Mouse (Mus musculus): ENCODE results near the gene Taf9.

DNA sequence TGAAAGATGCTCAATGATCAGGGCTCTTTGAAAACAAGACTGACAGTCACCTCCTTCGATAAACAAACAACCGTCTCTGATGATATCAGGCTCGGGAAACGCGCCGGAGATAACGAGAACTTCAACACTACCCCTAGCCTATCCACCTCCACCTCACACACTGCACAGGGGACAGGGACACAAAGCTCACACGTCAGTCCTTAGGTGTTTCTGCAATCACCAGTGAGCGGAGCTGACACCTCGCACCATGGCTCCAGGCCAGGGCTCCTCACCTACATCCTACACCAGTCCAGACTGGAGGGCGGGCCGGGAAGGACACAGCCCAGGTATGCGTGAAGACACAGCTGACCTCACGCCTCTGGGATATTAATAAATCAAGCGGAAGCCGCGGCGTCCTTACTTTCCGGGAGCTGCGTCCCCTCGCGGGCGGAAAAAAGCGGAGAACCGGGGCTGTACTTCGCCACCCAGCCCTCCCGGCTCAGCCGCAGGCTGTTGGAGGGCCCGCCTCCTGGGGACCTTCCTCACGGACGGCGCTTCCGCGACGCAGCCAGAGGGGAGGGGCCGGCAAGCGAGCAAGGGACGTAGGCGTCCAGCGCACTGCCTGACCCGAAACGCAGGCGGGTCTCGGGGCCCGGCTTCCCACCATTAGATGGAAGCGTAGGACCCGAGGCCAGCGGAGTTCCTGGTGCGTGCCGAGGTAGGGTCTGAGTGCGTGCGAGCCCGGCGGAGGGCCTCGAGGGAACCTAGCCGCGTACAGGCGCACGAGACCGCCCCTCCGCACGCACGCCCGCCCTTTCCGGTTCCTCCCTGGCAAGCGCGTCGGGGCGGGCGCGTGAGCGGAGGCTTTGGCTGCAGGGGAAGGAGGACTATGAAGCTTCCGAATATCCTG, 585 bp upstream of the Taf9 start, which contains the start of the genes Ak6 and Rad17:
- TF ChIP-seq POLR2A (IDR thresholded peaks at IDR 0.05; ENCODE audit: control insufficient read depth, extremely low read depth, insufficient read depth, low read length, poor library complexity) (peak; percentile 37), CTCF (IDR thresholded peaks at IDR 0.05; ENCODE audit: borderline replicate concordance, control insufficient read depth, extremely low read depth, insufficient read depth, low read length, poor library complexity) (peak; percentile 69; the same call in 1 of the 2 replicates)
